Mouse (Mus musculus) testis, adult 2 months (tissue): Measurements from ENCODE around the gene Nkx6-1.

Experiments used
- CTCF ChIP-seq: fragments of 200-500 bp; IDR thresholded peaks from 2 replicates; pipeline ENCODE4 v1.5.1; 2012; ENCODE audit warnings: low read depth, mild to moderate bottlenecking, inconsistent platforms, low read length, moderate library complexity; ENCODE audit not compliant: control insufficient read depth, insufficient read depth, insufficient replicate concordance
- POLR2A ChIP-seq: fragments of 200-500 bp; IDR thresholded peaks from 2 replicates; pipeline ENCODE4 v1.6.1; 2012; ENCODE audit warnings: low read depth, mild to moderate bottlenecking, inconsistent platforms, low read length, moderate library complexity; ENCODE audit not compliant: control insufficient read depth

GRCm38 (mm10) chr5:101668475-101668874, 3.7 kb upstream of the Nkx6-1 start:
- TF ChIP-seq CTCF (no peak), POLR2A (no peak)
